Mouse (Mus musculus): ENCODE data around the gene Nrxn1.

The Nrxn1 gene

GRCm38 (mm10) chr17:90727124-90727523 lies 365.7 kb downstream of the Nrxn1 start:
- ChIA-PET CTCF (no interaction called here), POLR2A (no interaction called here)

- CTCF ChIA-PET: no interaction called here
- POLR2A ChIA-PET: no interaction called here
These were observed 388.1 kb downstream of the Nrxn1 start for GRCm38 (mm10) chr17:90704773-90705172.

DNA sequence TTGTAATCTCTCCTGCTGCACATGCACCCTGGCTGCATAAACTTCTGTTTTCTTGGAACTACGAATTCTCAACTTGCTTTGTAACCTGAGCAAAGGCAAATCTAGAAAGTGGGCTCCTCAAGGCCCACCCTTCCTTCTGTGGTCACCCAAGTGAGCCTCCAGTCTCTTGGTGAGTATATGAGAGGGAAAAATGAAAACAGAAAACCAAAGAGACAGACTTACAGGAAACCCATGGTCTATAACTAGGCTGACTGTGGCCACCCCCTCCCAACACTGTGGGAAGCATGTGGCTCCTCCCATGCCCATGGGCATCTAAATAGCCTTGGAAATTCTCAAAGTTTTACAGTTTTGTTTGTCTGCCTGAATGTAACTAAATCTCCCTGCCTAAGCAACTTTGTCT lies 390.2 kb downstream of the Nrxn1 start:
- ChIA-PET POLR2A (no interaction called here), CTCF (no interaction called here)

- CTCF ChIA-PET: no interaction called here
- POLR2A ChIA-PET: no interaction called here
These were observed 396.6 kb downstream of the Nrxn1 start for GRCm38 (mm10) chr17:90696071-90696800.

DNA sequence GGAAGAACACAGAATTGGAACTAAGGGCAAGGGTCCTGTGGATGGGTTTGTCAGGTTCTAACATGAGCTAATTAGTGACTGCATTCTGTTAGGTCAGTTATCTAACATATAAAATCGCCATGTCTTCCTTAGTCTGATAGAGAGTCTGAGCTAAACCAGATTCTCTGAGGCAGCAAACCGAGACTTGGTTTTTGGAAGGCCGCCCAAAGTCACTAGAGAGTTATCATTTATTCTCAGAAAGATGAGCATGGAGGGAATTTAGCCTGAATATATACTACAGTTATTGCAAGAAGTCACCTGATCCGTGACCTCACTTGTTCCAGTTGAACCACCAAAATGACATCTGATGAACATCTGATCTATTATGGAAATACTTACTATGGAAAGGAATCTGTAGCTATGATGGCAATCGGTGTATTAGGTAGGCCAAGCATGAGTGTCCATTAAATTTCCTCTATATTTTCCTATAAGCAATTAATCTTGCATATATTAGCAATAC lies 397.7 kb downstream of the Nrxn1 start:
- POLR2A ChIA-PET: no interaction called here

DNA sequence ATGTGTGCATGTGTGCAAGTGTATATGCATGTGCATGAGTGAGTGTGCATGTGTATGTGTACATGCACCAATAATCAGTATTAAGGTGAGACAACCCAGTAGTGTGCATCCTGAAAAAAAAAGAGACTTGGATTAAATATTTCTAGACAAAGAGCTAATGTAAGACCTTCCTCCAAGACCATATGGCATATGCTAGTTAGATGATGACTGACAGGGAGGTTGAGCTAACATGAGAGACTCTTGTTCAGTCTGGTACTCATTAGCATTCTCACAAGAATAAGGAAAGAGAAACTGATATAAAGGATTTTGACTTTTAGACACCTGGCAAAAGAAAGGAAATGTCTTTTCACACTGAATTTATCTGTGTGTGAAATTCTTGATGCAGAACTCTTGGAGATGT lies 408.7 kb downstream of the Nrxn1 start:
- ChIA-PET CTCF (no interaction called here), POLR2A (no interaction called here)

More for the DNA sequence above, 397.7 kb downstream of the Nrxn1 start:
- CTCF ChIA-PET: interaction anchor here in 1 of 4 experiments (0.6 kb wide), 1 partner anchor 660 kb away, joined by 3 read pairs; no protein-coding TSS in a partner anchor

DNA sequence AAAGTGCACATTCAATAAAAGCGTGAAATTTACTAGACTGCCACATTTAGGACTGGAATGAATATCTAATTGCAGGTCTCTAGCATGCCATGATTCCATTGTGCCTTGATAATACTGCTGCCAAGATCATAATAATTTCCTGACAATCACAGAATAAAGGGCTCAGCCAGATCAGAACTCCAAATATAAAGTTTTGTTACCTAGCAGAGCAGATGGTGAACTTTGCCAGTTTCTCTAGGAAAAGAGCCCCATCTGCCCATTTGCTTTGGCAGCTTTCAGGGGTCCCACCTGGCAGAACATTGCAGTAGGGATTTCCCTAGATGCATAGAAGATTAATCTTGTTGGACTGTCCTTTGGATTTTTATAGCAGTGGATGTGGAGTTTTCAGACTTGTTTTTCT lies 411.9 kb downstream of the Nrxn1 start:
- POLR2A ChIA-PET: no interaction called here
- CTCF ChIA-PET: no interaction called here

- ChIA-PET CTCF (no interaction called here), POLR2A (interaction anchor here in 1 of 4 experiments (0.6 kb wide), 1 partner anchor 540 kb away, joined by 3 read pairs; no protein-coding TSS in a partner anchor)
These were observed 416.2 kb downstream of the Nrxn1 start for GRCm38 (mm10) chr17:90676676-90677075.

DNA sequence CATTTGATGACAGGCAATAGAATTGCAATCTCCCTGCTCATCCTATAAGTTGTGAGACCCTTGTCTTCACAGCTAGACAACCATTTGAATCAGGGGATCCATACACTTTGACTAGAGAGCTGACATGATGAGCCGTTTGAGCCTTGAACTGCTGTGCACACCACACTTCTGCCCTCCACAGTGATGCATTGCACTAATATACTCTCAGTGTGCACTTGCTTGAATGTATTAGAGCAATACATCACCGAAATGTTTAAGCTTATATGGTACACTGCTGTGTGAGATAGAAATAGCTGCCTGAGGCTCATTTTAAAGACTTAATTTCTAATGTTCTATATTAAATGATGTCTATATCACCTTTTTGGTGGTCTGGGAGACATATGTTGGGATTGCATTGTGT lies 430.6 kb downstream of the Nrxn1 start:
- ChIA-PET CTCF (no interaction called here), POLR2A (no interaction called here)

GRCm38 (mm10) chr17:90654506-90654905 lies 438.4 kb downstream of the Nrxn1 start:
- ChIA-PET CTCF (no interaction called here), POLR2A (no interaction called here)

DNA sequence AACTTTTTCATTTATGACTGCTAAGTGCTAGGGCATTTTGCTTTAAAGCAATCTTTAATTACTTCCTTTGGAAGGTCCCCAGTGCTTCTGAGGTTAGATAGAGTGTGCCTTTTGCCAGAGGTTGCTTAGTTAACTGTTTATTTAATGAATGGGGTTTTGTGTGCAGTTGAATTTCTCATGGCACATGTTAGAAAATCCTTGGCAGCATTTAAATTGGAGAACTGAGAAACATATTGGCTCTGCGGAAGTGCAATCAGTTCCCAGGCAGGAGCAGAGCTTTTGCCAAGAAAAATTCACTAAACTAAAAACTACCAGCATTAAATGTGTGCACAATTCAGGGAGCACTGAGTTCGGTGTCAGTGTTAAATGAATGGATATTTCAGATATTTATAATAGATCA lies 439.5 kb downstream of the Nrxn1 start:
- ChIA-PET CTCF (no interaction called here), POLR2A (no interaction called here)

GRCm38 (mm10) chr17:90650279-90650678 lies 442.6 kb downstream of the Nrxn1 start:
- CTCF ChIA-PET: no interaction called here
- POLR2A ChIA-PET: no interaction called here

- ChIA-PET POLR2A (no interaction called here), CTCF (interaction anchor here in 1 of 4 experiments (0.7 kb wide), 1 partner anchor 11 kb away, joined by 3 read pairs; no protein-coding TSS in a partner anchor)
These were observed 453.8 kb downstream of the Nrxn1 start for GRCm38 (mm10) chr17:90638970-90639524.

GRCm38 (mm10) chr17:90638183-90638727 lies 454.6 kb downstream of the Nrxn1 start:
- POLR2A ChIA-PET: no interaction called here
- CTCF ChIA-PET: no interaction called here

DNA sequence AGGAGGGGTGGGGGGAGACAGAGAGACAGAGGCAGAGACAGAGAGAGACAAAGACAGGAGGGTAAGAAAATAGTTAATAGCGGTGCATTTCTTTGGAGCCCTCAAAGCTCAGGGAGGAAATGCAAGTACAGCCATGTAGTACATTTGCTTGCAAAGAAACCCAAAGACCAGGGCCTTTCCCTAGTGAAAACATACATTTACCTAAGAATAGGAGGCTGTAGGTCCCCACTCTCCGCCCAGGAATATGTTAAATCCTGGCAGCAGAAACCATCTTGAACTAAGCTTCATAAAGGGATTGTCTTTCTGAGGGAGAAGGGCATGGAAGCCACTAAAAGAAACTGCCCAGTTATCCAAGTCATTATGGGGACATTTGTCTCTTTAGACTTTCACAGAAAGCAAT lies 461.5 kb downstream of the Nrxn1 start:
- ChIA-PET POLR2A (no interaction called here), CTCF (no interaction called here)

DNA sequence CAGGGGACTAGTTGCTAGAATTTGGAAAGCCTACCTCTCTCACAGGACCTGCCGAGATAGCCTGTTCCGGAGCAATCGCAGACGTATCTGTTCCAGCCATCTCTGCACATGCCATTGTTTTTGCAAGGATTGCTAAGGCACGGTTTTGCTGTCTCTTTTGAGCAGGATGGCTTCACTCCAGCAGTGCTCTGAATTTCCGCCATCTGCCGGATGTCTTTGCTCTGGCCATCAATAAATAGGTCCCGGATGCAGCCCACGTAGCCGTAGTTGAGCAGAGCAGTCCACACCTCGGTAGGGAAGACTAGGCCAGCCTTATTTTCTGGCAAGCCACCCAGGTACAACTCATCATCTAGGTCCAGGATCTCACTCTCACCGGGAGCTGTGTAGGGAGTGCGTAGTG lies 463.0 kb downstream of the Nrxn1 start:
- ChIA-PET CTCF (no interaction called here), POLR2A (no interaction called here)

GRCm38 (mm10) chr17:90628469-90628868 lies 464.4 kb downstream of the Nrxn1 start:
- CTCF ChIA-PET: interaction anchor here in 1 of 4 experiments (1.1 kb wide), 1 partner anchor 11 kb away, joined by 3 read pairs; no protein-coding TSS in a partner anchor
- POLR2A ChIA-PET: interaction anchor here in 1 of 4 experiments (0.8 kb wide), 1 partner anchor 1174 kb away, joined by 3 read pairs; no protein-coding TSS in a partner anchor

DNA sequence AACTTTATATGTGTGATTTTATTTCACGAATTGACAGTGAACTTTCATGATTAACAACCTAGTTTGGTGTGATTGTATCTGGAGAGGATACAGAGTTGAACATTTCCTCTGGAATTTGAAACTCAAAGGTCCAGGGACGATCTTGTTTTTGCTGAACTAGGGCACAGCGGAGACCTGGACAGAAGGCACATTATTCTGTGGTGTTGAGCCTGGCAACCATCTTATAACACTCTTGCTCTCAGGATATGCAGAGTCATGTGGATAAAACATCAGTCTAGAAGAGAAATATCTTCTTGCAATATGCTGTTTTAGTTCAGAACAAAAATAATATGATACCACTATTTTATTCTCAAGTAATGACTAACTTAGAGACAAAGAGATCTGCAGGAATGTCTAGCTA lies 464.9 kb downstream of the Nrxn1 start:
- ChIA-PET POLR2A (interaction anchor here in 1 of 4 experiments (0.8 kb wide), 1 partner anchor 1173 kb away, joined by 3 read pairs; no protein-coding TSS in a partner anchor), CTCF (interaction anchor here in 1 of 4 experiments (1.1 kb wide), 1 partner anchor 11 kb away, joined by 3 read pairs; no protein-coding TSS in a partner anchor)

DNA sequence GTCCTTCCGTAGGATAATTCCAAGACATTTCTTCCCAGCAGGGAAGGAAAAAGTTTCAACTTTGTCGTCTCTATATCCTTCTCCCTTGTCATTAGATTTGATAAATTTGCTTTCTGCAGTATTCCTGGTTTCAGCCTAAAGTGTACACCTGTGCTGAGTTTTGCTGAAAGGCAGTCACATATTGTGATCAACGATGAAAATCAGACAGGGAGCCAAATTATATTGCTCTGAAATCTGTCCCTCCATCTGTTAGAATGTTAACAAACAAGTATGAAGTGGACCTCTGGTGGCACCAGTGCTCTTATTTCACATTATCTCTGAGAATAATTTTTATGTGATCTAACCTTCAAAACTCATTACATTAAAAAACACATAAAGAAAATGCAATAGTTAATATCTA lies 465.5 kb downstream of the Nrxn1 start:
- CTCF ChIA-PET: no interaction called here
- POLR2A ChIA-PET: no interaction called here

GRCm38 (mm10) chr17:90624591-90625266 lies 468.1 kb downstream of the Nrxn1 start:
- ChIA-PET CTCF (no interaction called here), POLR2A (no interaction called here)

DNA sequence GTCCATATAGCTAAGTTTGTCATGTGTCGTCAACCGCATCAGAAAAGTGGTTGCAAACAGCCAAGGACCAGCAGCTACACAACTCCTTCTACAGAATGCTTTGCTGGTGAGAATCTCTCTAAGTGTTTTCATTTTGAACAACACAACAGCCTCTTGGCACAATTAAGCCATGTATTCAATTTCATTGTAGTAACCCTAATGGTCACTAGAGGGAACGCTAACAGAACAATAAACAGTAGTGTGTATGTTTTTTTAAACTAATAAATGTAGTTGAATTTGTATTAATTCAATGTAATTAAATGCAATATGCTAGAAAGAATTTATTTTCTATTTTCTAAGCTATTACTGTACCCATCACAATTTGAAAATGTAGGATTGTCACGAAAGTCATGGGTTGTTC lies 471.0 kb downstream of the Nrxn1 start:
- ChIA-PET CTCF (no interaction called here), POLR2A (no interaction called here)

All from embryonic stem cell, embryonic (primary cell).